Mouse (Mus musculus) heart, postnatal 0 days (tissue): Measurements from ENCODE around the gene Fyttd1. TPM values are rescaled to one million over a fixed set of nuclear protein-coding genes. Genes with fewer than 3 reads are reported as not detected.

Experiments used
- ATAC-seq: fragments of 200-750 bp; cut with Nextera tagmentation; 2 replicates; pipeline ENCODE4 v1.8.0; 2017; ENCODE audit warnings: low read depth, moderate number of reproducible peaks, moderate library complexity; ENCODE audit not compliant: insufficient read depth
- DNase-seq: peaks from one replicate; pipeline ENCODE4 v3.0.0-alpha.2; 2016; ENCODE audit warnings: low spot score
- H3K27ac ChIP-seq: fragments of 300-500 bp; sonication (generic); 2 replicates; pipeline ENCODE4 v1.5.1; 2014; ENCODE audit warnings: low read depth, mild to moderate bottlenecking
- H3K27me3 ChIP-seq: fragments of 300-500 bp; sonication (generic); 2 replicates; pipeline ENCODE4 v1.6.1; 2014; ENCODE audit warnings: low read length, mixed read lengths; ENCODE audit not compliant: control insufficient read depth, insufficient read depth
- H3K36me3 ChIP-seq: fragments of 300-500 bp; sonication (generic); replicated peaks from 2 replicates; pipeline ENCODE4 v1.6.1; 2014; ENCODE audit warnings: low read length, mixed read lengths; ENCODE audit not compliant: control insufficient read depth, insufficient read depth
- H3K4me1 ChIP-seq: fragments of 300-500 bp; sonication (generic); 2 replicates; pipeline ENCODE4 v1.6.1; 2014; ENCODE audit warnings: antibody characterized with exemption; ENCODE audit not compliant: control insufficient read depth, insufficient read depth
- H3K4me2 ChIP-seq: fragments of 300-500 bp; sonication (generic); 2 replicates; pipeline ENCODE4 v1.6.1; 2014; ENCODE audit warnings: low read depth, mild to moderate bottlenecking, low read length, moderate library complexity
- H3K4me3 ChIP-seq: fragments of 300-500 bp; sonication (generic); 2 replicates; pipeline ENCODE4 v1.5.1; 2014; ENCODE audit warnings: low read depth, low read length
- H3K9ac ChIP-seq: fragments of 300-500 bp; sonication (generic); replicated peaks from 2 replicates; pipeline ENCODE4 v1.6.1; 2014; ENCODE audit warnings: low read depth, low read length, mixed read lengths
- H3K9me3 ChIP-seq: fragments of 300-500 bp; sonication (generic); replicated peaks from 2 replicates; pipeline ENCODE4 v1.6.1; 2016; ENCODE audit warnings: low read length; ENCODE audit not compliant: control insufficient read depth
- CTCF ChIP-seq: IDR thresholded peaks from 2 replicates; pipeline ENCODE4 v1.5.1; 2016; ENCODE audit warnings: antibody characterized with exemption, control low read depth, low read depth
- EP300 ChIP-seq: IDR thresholded peaks from 2 replicates; pipeline ENCODE4 v1.6.1; 2016; ENCODE audit warnings: antibody characterized with exemption, low read depth
- WGBS: fragments of 180-500 bp; shearing (Covaris S2); extraction: QIAGEN DNeasy Blood & Tissue Kit; methylation state at CpG from one replicate; pipeline ENCODE4 v1.1.7; 2014; 5-methylcytosine and 5-hydroxymethylcytosine counted together
- polyA plus RNA-seq: library from polyadenylated mRNA; unstranded; fragments of >200 nt; fragmentation: Nextera tagmentation; extraction: Ambion mirVana; gene quantifications from 2 replicates; pipeline ENCODE4 v1.2.1, GENCODE M21; 2015
- total RNA-seq: library from RNA; depleted of rRNA; stranded (reverse); fragments of >200 nt; gene quantifications from 2 replicates; pipeline ENCODE4 v1.2.3, GENCODE M21; 2014; ENCODE audit warnings: low replicate concordance

Gene Fyttd1
- total and polyA plus RNA-seq, 2 experiments from 2014 or later, result 60.7 to 120 TPM

GRCm38 (mm10) chr16:32901360-32902050 lies 24.2 kb downstream of the Fyttd1 start:
- WGBS, result 86% methylated on average over 2 of the region's 2 CpGs

GRCm38 (mm10) chr16:32902051-32902428 lies 24.7 kb downstream of the Fyttd1 start:
- TF ChIP-seq EP300 (no peak), CTCF (no peak)
- ATAC-seq (no peak), DNase-seq (no peak)
- WGBS, result 59% methylated on average over 3 of the region's 3 CpGs
- no peaks in the 10 kb centered on the region for H3K27me3 ChIP-seq
- no peak overlapping the region for H3K4me2 ChIP-seq
- no peak overlapping the region for H3K27ac ChIP-seq
- no peaks in the 10 kb centered on the region for H3K4me1 ChIP-seq
- no peak overlapping the region for H3K9ac ChIP-seq
- no peaks in the 10 kb centered on the region for H3K9me3 ChIP-seq
- peaks cover 58% of the 10 kb centered on the region for H3K36me3 ChIP-seq
- no peak overlapping the region for H3K4me3 ChIP-seq

More at GRCm38 (mm10) chr16:32901360-32902050, 24.2 kb downstream of the Fyttd1 start:
- Histone ChIP-seq H3K4me1 (no peaks in the 10 kb centered on the region), H3K4me3 (no peak overlapping the region), H3K27me3 (no peaks in the 10 kb centered on the region), H3K9me3 (no peaks in the 10 kb centered on the region), H3K36me3 (peaks cover 56% of the 10 kb centered on the region), H3K4me2 (no peak overlapping the region), H3K27ac (no peak overlapping the region), H3K9ac (no peak overlapping the region)
- TF ChIP-seq CTCF (no peak), EP300 (no peak)
- no peak for ATAC-seq
- no peak for DNase-seq

DNA sequence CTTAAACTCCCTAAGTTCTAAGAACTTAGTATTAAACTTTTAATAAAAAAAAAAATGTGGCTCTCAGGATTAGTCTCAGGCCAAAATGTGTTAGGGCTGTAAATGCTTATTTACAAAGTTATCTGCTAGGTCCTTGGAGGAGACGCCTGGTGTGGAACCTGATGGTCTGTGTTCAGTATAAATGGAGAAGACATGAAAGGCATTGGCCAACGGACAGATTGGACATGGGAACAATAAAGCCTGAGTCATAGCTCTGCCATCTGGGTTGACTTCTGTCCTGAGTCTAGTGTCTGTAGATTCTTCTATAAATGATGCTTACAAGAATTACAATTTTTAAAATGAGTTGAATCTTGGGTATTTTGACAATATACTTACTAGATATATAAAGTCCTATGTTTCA lies 28.9 kb downstream of the Fyttd1 start:
- Histone ChIP-seq H3K9me3 (no peaks in the 10 kb centered on the region), H3K36me3 (peaks cover 36% of the 10 kb centered on the region), H3K9ac (no peak overlapping the region), H3K4me3 (no peak overlapping the region), H3K27me3 (no peaks in the 10 kb centered on the region), H3K27ac (no peak overlapping the region), H3K4me2 (no peak overlapping the region), H3K4me1 (no peaks in the 10 kb centered on the region)
- WGBS, result 74% methylated on average over 2 of the region's 2 CpGs
- TF ChIP-seq EP300 (no peak), CTCF (no peak)
- ATAC-seq, result no peak
- no peak for DNase-seq

- no peak for ATAC-seq
These were observed 29.4 kb downstream of the Fyttd1 start for GRCm38 (mm10) chr16:32906727-32907126.

DNA sequence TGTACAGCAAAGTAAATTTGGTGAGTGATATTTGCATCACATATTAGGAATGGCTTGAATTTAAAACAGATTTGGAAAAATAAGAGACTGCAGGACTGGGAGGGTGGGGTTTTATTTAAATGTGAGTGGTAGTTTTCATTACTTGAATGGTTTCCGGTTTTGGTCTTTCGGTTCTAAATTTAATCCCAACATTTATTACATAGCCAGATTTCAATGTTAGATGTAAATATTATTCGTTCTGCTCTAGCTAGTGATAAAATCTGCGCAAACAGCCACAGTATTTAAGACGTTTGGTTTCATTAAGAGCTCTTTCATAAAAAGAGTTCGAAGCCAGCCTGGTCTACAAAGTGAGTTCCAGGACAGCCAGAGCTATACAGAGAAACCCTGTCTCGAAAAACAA lies 35.9 kb downstream of the Fyttd1 start:
- H3K9me3 ChIP-seq, result no peaks in the 10 kb centered on the region
- peak overlapping the region; percentile 76 for H3K4me2 ChIP-seq
- peaks cover 4% of the 10 kb centered on the region for H3K4me1 ChIP-seq
- ATAC-seq (no peak), DNase-seq (no peak)
- H3K36me3 ChIP-seq, result no peaks in the 10 kb centered on the region
- TF ChIP-seq CTCF, result no peak
- TF ChIP-seq EP300, result no peak
- no peak overlapping the region; the same call in 1 of the 2 replicates for H3K9ac ChIP-seq
- WGBS, result 48% methylated on average over 7 of the region's 7 CpGs
- no peak overlapping the region for H3K27ac ChIP-seq
- H3K27me3 ChIP-seq, result no peaks in the 10 kb centered on the region
- no peak overlapping the region for H3K4me3 ChIP-seq

More at GRCm38 (mm10) chr16:32906727-32907126, 29.4 kb downstream of the Fyttd1 start:
- Histone ChIP-seq H3K9me3 (no peaks in the 10 kb centered on the region), H3K4me2 (no peak overlapping the region), H3K4me3 (no peak overlapping the region), H3K27me3 (no peaks in the 10 kb centered on the region), H3K9ac (no peak overlapping the region), H3K27ac (no peak overlapping the region), H3K36me3 (peaks cover 32% of the 10 kb centered on the region), H3K4me1 (no peaks in the 10 kb centered on the region)
- TF ChIP-seq CTCF, result no peak
- no peak for TF ChIP-seq EP300
- 72% methylated on average over 8 of the region's 8 CpGs for WGBS
- no peak for DNase-seq
